Mouse (Mus musculus): Measurements from ENCODE around the gene Slc39a11.

The Slc39a11 gene

GRCm38 (mm10) chr11:113407474-113407873 is 242.4 kb downstream of the Slc39a11 start:
- DNase-seq (ENCODE audit: low spot score): no peak

- no peak for DNase-seq (ENCODE audit: low spot score)
These were observed 249.0 kb downstream of the Slc39a11 start for GRCm38 (mm10) chr11:113400868-113401267.

- no peak for DNase-seq (ENCODE audit: low spot score)
These were observed 250.3 kb downstream of the Slc39a11 start for GRCm38 (mm10) chr11:113399601-113400000.

GRCm38 (mm10) chr11:113397394-113397793 is 252.5 kb downstream of the Slc39a11 start:
- no peak for DNase-seq (ENCODE audit: low spot score)

- DNase-seq (ENCODE audit: low spot score): no peak
These were observed 256.3 kb downstream of the Slc39a11 start for GRCm38 (mm10) chr11:113393366-113394150.

GRCm38 (mm10) chr11:113391664-113392063 is 258.2 kb downstream of the Slc39a11 start:
- DNase-seq (ENCODE audit: low spot score): no peak

GRCm38 (mm10) chr11:113389637-113390036 is 260.2 kb downstream of the Slc39a11 start:
- DNase-seq (ENCODE audit: low spot score): no peak

GRCm38 (mm10) chr11:113382674-113383571 is 267.0 kb downstream of the Slc39a11 start:
- DNase-seq (ENCODE audit: low spot score): no peak

- DNase-seq (ENCODE audit: low spot score): no peak
These were observed 268.3 kb downstream of the Slc39a11 start for GRCm38 (mm10) chr11:113381550-113381949.

- no peak for DNase-seq (ENCODE audit: low spot score)
These were observed 271.0 kb downstream of the Slc39a11 start for GRCm38 (mm10) chr11:113378867-113379266.

GRCm38 (mm10) chr11:113376066-113376465 is 273.8 kb downstream of the Slc39a11 start:
- no peak for DNase-seq (ENCODE audit: low spot score)

- no peak for DNase-seq (ENCODE audit: low spot score)
These were observed 276.0 kb downstream of the Slc39a11 start for GRCm38 (mm10) chr11:113373926-113374325.

GRCm38 (mm10) chr11:113373331-113373730 is 276.5 kb downstream of the Slc39a11 start:
- DNase-seq (ENCODE audit: low spot score): no peak

- no peak for DNase-seq (ENCODE audit: low spot score)
These were observed 281.8 kb downstream of the Slc39a11 start for GRCm38 (mm10) chr11:113368046-113368445.

GRCm38 (mm10) chr11:113366257-113367030 is 283.4 kb downstream of the Slc39a11 start:
- DNase-seq (ENCODE audit: low spot score): no peak

GRCm38 (mm10) chr11:113363739-113364138 is 286.1 kb downstream of the Slc39a11 start:
- DNase-seq (ENCODE audit: low spot score): no peak

- no peak for DNase-seq (ENCODE audit: low spot score)
These were observed 287.3 kb downstream of the Slc39a11 start for GRCm38 (mm10) chr11:113362617-113363016.

GRCm38 (mm10) chr11:113360049-113360835 is 289.6 kb downstream of the Slc39a11 start:
- no peak for DNase-seq (ENCODE audit: low spot score)

GRCm38 (mm10) chr11:113355932-113356331 is 293.9 kb downstream of the Slc39a11 start:
- no peak for DNase-seq (ENCODE audit: low spot score)

- no peak for DNase-seq (ENCODE audit: low spot score)
These were observed 297.6 kb downstream of the Slc39a11 start for GRCm38 (mm10) chr11:113352085-113352815.

GRCm38 (mm10) chr11:113350583-113350982 is 299.3 kb downstream of the Slc39a11 start:
- DNase-seq (ENCODE audit: low spot score): no peak

Data from ovary, postnatal 36 days (tissue).